23 mouse cellular contexts compared by ENCODE assay signal in the genomic region with DNA sequence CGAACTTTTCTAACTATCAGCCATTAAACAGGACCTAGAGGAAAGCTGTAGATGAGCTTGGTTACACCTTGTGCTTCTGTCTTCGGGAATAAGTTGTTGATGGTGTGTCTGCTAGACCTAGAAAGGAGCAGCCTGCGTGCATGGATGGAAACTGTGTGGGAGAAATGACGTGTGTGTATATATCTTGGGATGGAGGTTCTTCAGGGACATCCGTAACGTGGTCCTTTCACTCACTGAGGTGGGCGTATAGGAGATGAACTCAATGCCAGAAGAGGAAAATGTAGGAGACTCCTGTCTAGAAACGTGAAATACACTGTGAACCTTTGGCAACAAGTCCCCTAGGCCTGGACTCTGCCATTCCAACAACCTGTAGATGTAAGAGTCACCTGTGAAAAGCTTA.
"Had no signal": no experiment of that assay in that cellular context is flagged by ENCODE, and none has a peak within 500 bp of the region (broad histone marks: within the 10 kb centered on the region; RNA-seq: fewer than 3 reads in every experiment).

No protein-coding gene starts in this region.

- H3K27ac ChIP-seq: intestine, embryonic 15.5 days; kidney, embryonic 15.5 days; limb, embryonic 10.5 days; limb, embryonic 13.5 days; liver, embryonic 12.5 days; liver, embryonic 15.5 days; lung, embryonic 15.5 days; midbrain, embryonic 12.5 days; midbrain, embryonic 15.5 days; neural tube, embryonic 13.5 days had no signal

- ATAC-seq: intestine, embryonic 15.5 days; liver, embryonic 12.5 days; midbrain, embryonic 15.5 days had no signal

- H3K4me1 ChIP-seq: intestine, embryonic 15.5 days; kidney, embryonic 15.5 days; limb, embryonic 10.5 days; limb, embryonic 13.5 days; liver, embryonic 12.5 days; liver, embryonic 15.5 days; lung, embryonic 15.5 days; midbrain, embryonic 12.5 days; midbrain, embryonic 15.5 days; neural tube, embryonic 13.5 days had no signal

- H3K9me3 ChIP-seq: intestine, embryonic 15.5 days; liver, embryonic 12.5 days; liver, embryonic 15.5 days; midbrain, embryonic 15.5 days; neural tube, embryonic 13.5 days had no signal

- H3K4me2 ChIP-seq: intestine, embryonic 15.5 days; kidney, embryonic 15.5 days; limb, embryonic 13.5 days; liver, embryonic 12.5 days; liver, embryonic 15.5 days; lung, embryonic 15.5 days; midbrain, embryonic 12.5 days; midbrain, embryonic 15.5 days; neural tube, embryonic 13.5 days had no signal

- H3K9ac ChIP-seq: intestine, embryonic 15.5 days; kidney, embryonic 15.5 days; limb, embryonic 13.5 days; liver, embryonic 12.5 days; liver, embryonic 15.5 days; lung, embryonic 15.5 days; midbrain, embryonic 12.5 days; midbrain, embryonic 15.5 days; neural tube, embryonic 13.5 days had no signal

- H3K36me3 ChIP-seq: intestine, embryonic 15.5 days; kidney, embryonic 15.5 days; limb, embryonic 10.5 days; limb, embryonic 13.5 days; liver, embryonic 12.5 days; liver, embryonic 15.5 days; lung, embryonic 15.5 days; midbrain, embryonic 15.5 days; neural tube, embryonic 13.5 days had no signal

- H3K27me3 ChIP-seq: intestine, embryonic 15.5 days; kidney, embryonic 15.5 days; limb, embryonic 13.5 days; lung, embryonic 15.5 days; midbrain, embryonic 12.5 days; midbrain, embryonic 15.5 days; neural tube, embryonic 13.5 days had no signal

- DNase-seq: kidney, adult 11 months; kidney, adult 8-10 months; kidney, postnatal 10 days; kidney, postnatal 36 days; layer of hippocampus, postnatal 36 days; liver; lung, adult 18-20 months; lung, postnatal 10 days; lung, postnatal 4 days; thymus, adult 2 months; thymus, postnatal 14 days; thymus, postnatal 4 days had no signal

- H3K4me3 ChIP-seq: intestine, embryonic 15.5 days; kidney, embryonic 15.5 days; limb, embryonic 10.5 days; limb, embryonic 13.5 days; liver, embryonic 12.5 days; liver, embryonic 15.5 days; lung, embryonic 15.5 days; midbrain, embryonic 12.5 days; midbrain, embryonic 15.5 days; myocyte; neural tube, embryonic 13.5 days had no signal
